Mouse (Mus musculus) heart, postnatal 36 days (tissue): ENCODE data around the gene Creb3l2. TPM values are rescaled to one million over a fixed set of nuclear protein-coding genes. Genes with fewer than 3 reads are reported as not detected.

ENCODE experiments used
- DNase-seq, 2 experiments: peaks; one replicate each; pipeline ENCODE4 v3.0.0; 2021 to 2022
- intact Hi-C: fragments of 180-260 bp; cut with DNase I; formaldehyde crosslinking; loops from one replicate; pipeline ENCODE4 v1.15.1; 2025
- total RNA-seq, 2 experiments: library from RNA; stranded (reverse); gene quantifications; 2 replicates each; pipeline ENCODE4 v1.2.3; 2021

Creb3l2 gene
- total RNA-seq, 2 experiments from 2014 or later: 21.5 to 22.6 TPM

DNA sequence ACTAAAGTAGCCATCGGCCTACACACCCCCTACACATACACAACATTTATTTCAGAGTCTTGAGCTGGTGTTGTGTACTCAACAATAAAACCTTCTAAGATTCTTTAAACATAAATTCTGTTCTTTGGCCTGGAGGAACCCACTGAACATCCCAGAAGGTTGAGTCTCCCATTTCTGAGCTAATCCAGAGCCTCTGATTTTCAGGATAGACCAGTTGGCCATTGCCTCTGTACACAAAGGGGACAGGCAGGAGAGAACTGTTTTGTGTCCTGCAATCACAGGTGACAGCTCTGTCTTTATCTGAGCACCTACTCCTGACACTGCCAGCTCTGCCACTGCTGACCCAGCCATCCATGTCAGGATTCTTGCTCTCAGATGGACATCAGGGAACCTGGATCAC lies 150.8 kb downstream of the Creb3l2 start:
- no peak for DNase-seq
- intact Hi-C loops: no loop called here

DNA sequence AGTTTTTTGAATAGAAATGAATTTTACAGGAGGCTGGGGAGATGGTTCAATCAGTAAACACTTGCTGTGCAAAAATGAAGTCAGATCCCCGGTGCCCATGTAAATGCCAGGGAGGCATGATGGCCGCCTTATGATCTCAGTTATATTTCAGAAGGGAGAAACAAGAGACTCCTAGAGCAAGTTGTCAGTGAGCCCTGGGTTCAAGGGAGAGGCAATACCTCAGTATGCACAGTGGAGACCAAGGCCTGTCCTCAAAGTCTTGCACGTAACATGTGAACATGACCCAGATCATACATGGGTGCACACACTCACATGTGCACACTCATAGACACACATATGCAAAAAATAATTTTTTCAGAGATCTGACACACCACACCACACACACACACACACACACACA lies 151.3 kb downstream of the Creb3l2 start:
- DNase-seq: no peak
- intact Hi-C loops: no loop called here

DNA sequence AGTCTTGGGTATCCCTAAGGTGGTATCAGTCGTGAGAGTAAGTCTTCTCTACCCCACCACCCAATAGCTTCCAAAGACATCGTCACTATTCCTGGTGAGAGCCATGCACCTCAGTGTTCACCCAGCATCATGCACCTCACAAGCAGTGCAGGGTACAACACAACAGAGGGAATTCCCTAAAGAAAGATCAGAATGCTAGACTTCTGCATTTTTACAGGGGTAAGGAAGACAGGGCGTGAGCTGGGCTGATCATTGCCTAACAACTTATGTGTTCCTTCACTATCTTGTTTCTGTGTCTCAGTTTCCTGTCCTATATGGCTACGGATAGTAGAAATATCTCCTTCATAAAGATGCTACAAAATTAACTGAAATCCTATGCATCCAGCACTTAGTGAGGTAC lies 155.8 kb downstream of the Creb3l2 start:
- no peak for DNase-seq
- intact Hi-C loops: no loop called here

DNA sequence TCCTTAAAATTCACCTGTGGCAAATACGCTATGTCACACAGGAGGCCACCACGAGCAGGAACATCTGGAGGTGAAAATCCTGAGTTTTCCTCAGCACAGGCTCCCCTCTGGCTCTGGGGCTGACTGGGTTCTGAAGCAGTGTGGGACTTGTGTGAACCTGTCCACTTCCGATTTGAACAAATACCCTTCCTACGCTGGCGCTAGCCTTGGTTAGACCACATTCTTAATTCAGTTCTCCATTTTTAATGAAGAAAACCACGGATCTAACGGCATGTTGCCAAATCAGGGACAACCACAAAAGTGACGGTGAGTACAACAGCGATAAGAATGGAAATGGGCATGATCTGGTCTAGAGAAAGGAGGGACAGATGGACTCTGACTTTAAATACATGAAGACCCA lies 157.1 kb downstream of the Creb3l2 start:
- intact Hi-C loops: no loop called here

DNA sequence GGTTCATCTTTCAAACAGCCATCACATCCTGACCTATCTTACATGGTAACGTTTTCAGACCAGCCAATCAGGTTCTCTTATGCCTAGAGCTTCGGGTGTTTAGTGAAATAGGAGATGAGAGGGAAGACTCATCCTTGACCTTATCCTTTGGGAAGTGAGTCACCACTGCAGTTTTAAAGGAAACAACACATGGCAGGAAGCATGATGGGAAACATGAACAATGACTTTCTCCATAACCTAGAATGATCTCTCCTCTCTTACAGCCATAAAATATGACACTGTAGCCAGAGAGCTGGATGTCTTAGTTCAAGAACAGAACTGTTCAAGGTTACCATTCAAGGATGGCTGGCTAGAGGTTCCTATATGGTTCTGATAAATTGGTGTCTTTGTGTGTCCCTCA lies 158.6 kb downstream of the Creb3l2 start:
- intact Hi-C loops: no loop called here
- no peak for DNase-seq

More for the DNA sequence above, 157.1 kb downstream of the Creb3l2 start:
- no peak for DNase-seq

DNA sequence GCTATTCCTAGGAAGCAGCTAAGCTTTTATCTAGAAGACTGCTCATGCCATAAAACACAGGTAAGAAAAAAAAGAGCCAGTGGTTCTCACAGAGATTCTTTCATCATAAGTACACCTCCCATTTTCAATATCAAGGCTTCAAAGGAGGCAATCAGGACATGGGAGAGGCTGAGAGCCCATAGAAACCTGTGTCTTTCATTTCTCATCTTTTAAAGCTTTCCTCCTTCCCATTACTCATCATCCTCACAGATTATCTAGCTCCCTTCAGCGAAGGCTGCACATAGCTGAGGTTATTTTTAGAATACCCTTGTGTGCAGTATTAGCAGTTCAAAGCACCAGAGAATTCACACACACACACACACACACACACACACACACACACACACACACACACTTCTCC lies 159.3 kb downstream of the Creb3l2 start:
- intact Hi-C loops: no loop called here
- DNase-seq: no peak

Other genes with a start within 250 kb of the Creb3l2 start
- gene Dgki, start 142.0 kb downstream of the Creb3l2 start, total RNA-seq: under 1 TPM; 0.30 to 0.36 TPM
- not detected for gene Akr1d1, start 88.0 kb upstream of the Creb3l2 start, total RNA-seq